Comparison of ENCODE assay signal across 9 mouse cellular contexts in the genomic region with DNA sequence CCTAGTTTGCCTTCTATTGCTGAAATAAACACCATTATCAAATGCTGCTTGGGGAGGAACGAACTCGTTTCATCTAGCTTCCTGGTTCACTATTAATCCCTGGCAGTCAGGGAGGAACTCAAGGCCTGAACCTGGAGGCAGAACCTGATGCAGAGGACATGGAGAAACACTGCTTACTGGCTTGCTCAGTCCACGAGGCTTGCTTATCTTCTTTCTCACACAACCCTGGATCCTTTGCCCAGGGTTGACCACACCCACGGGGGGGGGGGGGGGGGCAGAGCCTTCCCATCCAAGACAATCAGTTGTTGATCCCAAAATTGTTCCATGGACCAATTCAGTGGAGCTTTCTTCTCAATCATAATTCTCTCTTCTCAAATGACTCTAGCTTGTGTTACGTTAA. TPM values are rescaled to one million over a fixed set of nuclear protein-coding genes. Genes with fewer than 3 reads are reported as not detected.
DNase-seq lines count a peak whose midpoint lies in the region; ATAC-seq and TF ChIP-seq lines count a peak whose summit lies in the region.
"Had no signal": no experiment of that assay in that cellular context is flagged by ENCODE, and none has a peak within 500 bp of the region (broad histone marks: within the 10 kb centered on the region; RNA-seq: fewer than 3 reads in every experiment).

No protein-coding gene starts in this region.

- TF ChIP-seq EP300 in MEL (IDR thresholded peaks at IDR 0.05; ENCODE audit: low read depth in 1 of 2, low read length in 2 of 2), result no peak

- no peaks in the 10 kb centered on the region for H3K79me2 ChIP-seq in MEL (ENCODE audit: control insufficient read depth, insufficient read depth, low read length, poor library complexity)

- no peaks in the 10 kb centered on the region for H3K9me3 ChIP-seq in hindbrain, embryonic 13.5 days
- no peaks in the 10 kb centered on the region for H3K9me3 ChIP-seq in hindbrain, postnatal 0 days (ENCODE audit: low read length)
- no peaks in the 10 kb centered on the region for H3K9me3 ChIP-seq in MEL (replicated peaks; ENCODE audit: insufficient read depth, low read length)
- no peaks in the 10 kb centered on the region for H3K9me3 ChIP-seq in forebrain, embryonic 13.5 days (replicated peaks)
- H3K9me3 ChIP-seq in liver, embryonic 15.5 days (replicated peaks), result no peaks in the 10 kb centered on the region
- H3K9me3 ChIP-seq in kidney, embryonic 14.5 days (ENCODE audit: control insufficient read depth, low read length), result no peaks in the 10 kb centered on the region

- ATAC-seq in hindbrain, embryonic 13.5 days (ENCODE audit: low FRiP score), result 0 out of 2 replicates have a peak, but pooled peaks have one; percentile 38
- no peak; the same call in 1 of the 2 replicates for ATAC-seq in hindbrain, postnatal 0 days
- peak; percentile 23; the same call in 1 of the 2 replicates for ATAC-seq in forebrain, embryonic 13.5 days
- peak; percentile 75 for ATAC-seq in liver, embryonic 15.5 days (ENCODE audit: insufficient read depth)
- no peak for ATAC-seq in kidney, embryonic 14.5 days (ENCODE audit: low FRiP score, low TSS enrichment)

- no peaks in the 10 kb centered on the region for H3K27me3 ChIP-seq in hindbrain, embryonic 13.5 days
- H3K27me3 ChIP-seq in hindbrain, postnatal 0 days (ENCODE audit: insufficient read depth, low read length), result no peaks in the 10 kb centered on the region
- peaks cover 1 to 2% of the 10 kb centered on the region in 2 experiments; a peak in 2 of 4 replicates for H3K27me3 ChIP-seq in MEL (ENCODE audit: control insufficient read depth in 1 of 2, insufficient read depth in 2 of 2, low read length in 2 of 2)
- H3K27me3 ChIP-seq in forebrain, embryonic 13.5 days, result no peaks in the 10 kb centered on the region
- H3K27me3 ChIP-seq in liver, embryonic 15.5 days, result no peaks in the 10 kb centered on the region
- no peaks in the 10 kb centered on the region for H3K27me3 ChIP-seq in kidney, embryonic 14.5 days (ENCODE audit: control insufficient read depth, insufficient read depth, low read length)

- no peak for DNase-seq in hindbrain, postnatal 0 days (ENCODE audit: low spot score)
- peak; percentile 28 for DNase-seq in MEL (ENCODE audit: low read depth, low spot score)
- DNase-seq in right cerebral cortex, postnatal 25 days, result no peak
- no peak for DNase-seq in thymus, postnatal 14 days

- TF ChIP-seq POLR2A in MEL (IDR thresholded peaks at IDR 0.05; ENCODE audit: control insufficient read depth in 1 of 2, insufficient read depth in 1 of 2, low read depth in 1 of 2, low read length in 2 of 2, poor library complexity in 1 of 2), result no peak

- TF ChIP-seq RAD21 in MEL (IDR thresholded peaks at IDR 0.05; ENCODE audit: low read depth, low read length), result no peak

- 60% methylated on average over 5 of the region's 5 CpGs for WGBS in hindbrain, embryonic 13.5 days
- WGBS in hindbrain, postnatal 0 days, result 63% methylated on average over 5 of the region's 5 CpGs
- WGBS in forebrain, embryonic 13.5 days, result 47% methylated on average over 5 of the region's 5 CpGs
- 37% methylated on average over 5 of the region's 5 CpGs for WGBS in liver, embryonic 15.5 days (ENCODE audit: insufficient replicate concordance)
- WGBS in kidney, embryonic 14.5 days, result 49% methylated on average over 5 of the region's 5 CpGs

- H3K27ac ChIP-seq in hindbrain, embryonic 13.5 days, result no peak overlapping the region
- no peak overlapping the region for H3K27ac ChIP-seq in hindbrain, postnatal 0 days
- no peak overlapping the region for H3K27ac ChIP-seq in MEL (ENCODE audit: control insufficient read depth, low read depth, low read length)
- H3K27ac ChIP-seq in forebrain, embryonic 13.5 days, result no peak overlapping the region
- no peak overlapping the region for H3K27ac ChIP-seq in liver, embryonic 15.5 days (replicated peaks)
- no peak overlapping the region for H3K27ac ChIP-seq in kidney, embryonic 14.5 days (ENCODE audit: low read depth, low read length)

- H3K4me2 ChIP-seq in hindbrain, embryonic 13.5 days, result peak overlapping the region; percentile 42; the same call in 1 of the 2 replicates
- H3K4me2 ChIP-seq in hindbrain, postnatal 0 days (ENCODE audit: low read depth, low read length), result no peak overlapping the region
- peak overlapping the region; percentile 57; the same call in 1 of the 2 replicates for H3K4me2 ChIP-seq in forebrain, embryonic 13.5 days
- H3K4me2 ChIP-seq in liver, embryonic 15.5 days, result peak overlapping the region; percentile 64
- no peak overlapping the region; the same call in 1 of the 2 replicates for H3K4me2 ChIP-seq in kidney, embryonic 14.5 days (replicated peaks; ENCODE audit: low read depth, low read length)

- H3K4me1 ChIP-seq in hindbrain, embryonic 13.5 days (replicated peaks), result no peaks in the 10 kb centered on the region
- H3K4me1 ChIP-seq in hindbrain, postnatal 0 days (ENCODE audit: insufficient read depth, low read length), result no peaks in the 10 kb centered on the region
- no peaks in the 10 kb centered on the region for H3K4me1 ChIP-seq in MEL (ENCODE audit: control insufficient read depth in 1 of 2, insufficient read depth in 2 of 2, low read length in 2 of 2)
- H3K4me1 ChIP-seq in forebrain, embryonic 13.5 days, result no peaks in the 10 kb centered on the region
- peaks cover 23% of the 10 kb centered on the region for H3K4me1 ChIP-seq in liver, embryonic 15.5 days (replicated peaks)
- no peaks in the 10 kb centered on the region for H3K4me1 ChIP-seq in kidney, embryonic 14.5 days (ENCODE audit: control insufficient read depth, insufficient read depth, low read length)

- no peak overlapping the region; the same call in 1 of the 2 replicates for H3K9ac ChIP-seq in hindbrain, embryonic 13.5 days
- no peak overlapping the region for H3K9ac ChIP-seq in hindbrain, postnatal 0 days (replicated peaks; ENCODE audit: low read length)
- no peak overlapping the region for H3K9ac ChIP-seq in MEL (ENCODE audit: control insufficient read depth, low read depth, low read length, poor library complexity, severe bottlenecking)
- H3K9ac ChIP-seq in forebrain, embryonic 13.5 days, result no peak overlapping the region
- no peak overlapping the region for H3K9ac ChIP-seq in liver, embryonic 15.5 days
- H3K9ac ChIP-seq in kidney, embryonic 14.5 days (ENCODE audit: low read depth, low read length), result no peak overlapping the region

- TF ChIP-seq CTCF in hindbrain, postnatal 0 days (IDR thresholded peaks at IDR 0.05; ENCODE audit: low read depth), result no peak
- no peak for TF ChIP-seq CTCF in MEL (IDR thresholded peaks at IDR 0.05 in 2 of 3, conservative IDR thresholded peaks at IDR 0.05 in 1 of 3; ENCODE audit: control insufficient read depth in 1 of 3, insufficient read depth in 1 of 3, low read depth in 2 of 3, low read length in 3 of 3, poor library complexity in 1 of 3, severe bottlenecking in 1 of 3)

- H3K4me3 ChIP-seq in hindbrain, embryonic 13.5 days, result no peak overlapping the region
- H3K4me3 ChIP-seq in hindbrain, postnatal 0 days (ENCODE audit: low read length), result no peak overlapping the region
- no peak overlapping the region for H3K4me3 ChIP-seq in MEL (ENCODE audit: control insufficient read depth in 1 of 2, insufficient read depth in 1 of 2, low read depth in 2 of 2, low read length in 2 of 2)
- H3K4me3 ChIP-seq in forebrain, embryonic 13.5 days, result no peak overlapping the region
- no peak overlapping the region for H3K4me3 ChIP-seq in liver, embryonic 15.5 days (replicated peaks)
- H3K4me3 ChIP-seq in kidney, embryonic 14.5 days (ENCODE audit: low read length), result no peak overlapping the region

- H3K36me3 ChIP-seq in hindbrain, embryonic 13.5 days, result no peaks in the 10 kb centered on the region
- no peaks in the 10 kb centered on the region for H3K36me3 ChIP-seq in hindbrain, postnatal 0 days (ENCODE audit: insufficient read depth, low read length)
- no peaks in the 10 kb centered on the region for H3K36me3 ChIP-seq in MEL (ENCODE audit: control insufficient read depth in 1 of 2, insufficient read depth in 2 of 2, low read length in 2 of 2)
- H3K36me3 ChIP-seq in forebrain, embryonic 13.5 days (ENCODE audit: poor library complexity, severe bottlenecking), result no peaks in the 10 kb centered on the region
- H3K36me3 ChIP-seq in liver, embryonic 15.5 days (replicated peaks), result no peaks in the 10 kb centered on the region
- H3K36me3 ChIP-seq in kidney, embryonic 14.5 days (ENCODE audit: control insufficient read depth, insufficient read depth, low read length), result no peaks in the 10 kb centered on the region

RNA-seq across cellular contexts. Expression of a gene that starts 22.1 kb away (rescaled TPM):
- polyA plus RNA-seq in hindbrain, embryonic 13.5 days (2015; fragmentation: Nextera tagmentation; extraction: Ambion mirVana), result 0.23 and 0.34 TPM in 2 replicates
- 0.72 and 1.5 TPM in 2 replicates for total RNA-seq in hindbrain, postnatal 0 days (2014; rRNA removed)
- 0.99 and 1.3 TPM in 2 replicates for polyA plus RNA-seq in hindbrain, postnatal 0 days (2015; fragmentation: Nextera tagmentation; extraction: Ambion mirVana)
- 0.12 TPM in 1 of 2 replicates, not detected in the other for total RNA-seq in MEL (2012; rRNA removed)
- under 1 TPM in 1 of 2 experiments, not detected in 1; 0.31 TPM for polyA plus RNA-seq in MEL (2012; ENCODE audit: insufficient read depth in 1 of 2, insufficient read length in 2 of 2, low read depth in 1 of 2, low replicate concordance in 2 of 2, missing spikeins in 1 of 2)
- polyA plus RNA-seq in forebrain, embryonic 13.5 days (2015; fragmentation: Nextera tagmentation; extraction: Ambion mirVana), result 0.17 TPM in 1 of 2 replicates, not detected in the other
- 0.99 and 1.5 TPM in 2 replicates for polyA plus RNA-seq in liver, embryonic 15.5 days (2015; fragmentation: Nextera tagmentation; extraction: Ambion mirVana)
- 0.16 and 0.35 TPM in 2 replicates for polyA plus RNA-seq in kidney, embryonic 14.5 days (2014; fragmentation: Nextera tagmentation; extraction: Ambion mirVana)

RNA-seq across cellular contexts. Expression of a gene that starts 22.2 kb away (rescaled TPM):
- 0.22 and 0.39 TPM in 2 replicates for polyA plus RNA-seq in hindbrain, embryonic 13.5 days (2015; fragmentation: Nextera tagmentation; extraction: Ambion mirVana)
- 0.37 and 1.2 TPM in 2 replicates for total RNA-seq in hindbrain, postnatal 0 days (2014; rRNA removed)
- polyA plus RNA-seq in hindbrain, postnatal 0 days (2015; fragmentation: Nextera tagmentation; extraction: Ambion mirVana), result 0.16 and 0.26 TPM in 2 replicates
- not detected in 2 replicates for total RNA-seq in MEL (2012; rRNA removed)
- not detected for polyA plus RNA-seq in MEL (2012; ENCODE audit: insufficient read depth in 1 of 2, insufficient read length in 2 of 2, low read depth in 1 of 2, low replicate concordance in 2 of 2, missing spikeins in 1 of 2)
- polyA plus RNA-seq in forebrain, embryonic 13.5 days (2015; fragmentation: Nextera tagmentation; extraction: Ambion mirVana), result 0.05 and 0.08 TPM in 2 replicates
- polyA plus RNA-seq in liver, embryonic 15.5 days (2015; fragmentation: Nextera tagmentation; extraction: Ambion mirVana), result 0.07 and 0.21 TPM in 2 replicates
- 0.11 and 0.16 TPM in 2 replicates for polyA plus RNA-seq in kidney, embryonic 14.5 days (2014; fragmentation: Nextera tagmentation; extraction: Ambion mirVana)

RNA-seq across cellular contexts. Expression of a gene that starts 55.0 kb away (rescaled TPM):
- 0.14 and 0.27 TPM in 2 replicates for polyA plus RNA-seq in hindbrain, embryonic 13.5 days (2015; fragmentation: Nextera tagmentation; extraction: Ambion mirVana)
- total RNA-seq in hindbrain, postnatal 0 days (2014; rRNA removed), result 0.21 and 0.43 TPM in 2 replicates
- 0.98 and 0.99 TPM in 2 replicates for polyA plus RNA-seq in hindbrain, postnatal 0 days (2015; fragmentation: Nextera tagmentation; extraction: Ambion mirVana)
- not detected in 2 replicates for total RNA-seq in MEL (2012; rRNA removed)
- not detected for polyA plus RNA-seq in MEL (2012; ENCODE audit: insufficient read depth in 1 of 2, insufficient read length in 2 of 2, low read depth in 1 of 2, low replicate concordance in 2 of 2, missing spikeins in 1 of 2)
- not detected in 2 replicates for polyA plus RNA-seq in forebrain, embryonic 13.5 days (2015; fragmentation: Nextera tagmentation; extraction: Ambion mirVana)
- 0.28 and 0.61 TPM in 2 replicates for polyA plus RNA-seq in liver, embryonic 15.5 days (2015; fragmentation: Nextera tagmentation; extraction: Ambion mirVana)
- 0.41 TPM in 1 of 2 replicates, not detected in the other for polyA plus RNA-seq in kidney, embryonic 14.5 days (2014; fragmentation: Nextera tagmentation; extraction: Ambion mirVana)
- polyA plus RNA-seq: embryonic facial prominence, embryonic 11.5 days had no signal

Comparison
In these comparisons a context has a peak if more than half of its experiments do, and no peak if none do; other contexts are left out.
1. ATAC-seq: peak in hindbrain, embryonic 13.5 days (single experiment), forebrain, embryonic 13.5 days (single experiment) and liver, embryonic 15.5 days (single experiment); none in hindbrain, postnatal 0 days (single experiment) and kidney, embryonic 14.5 days (single experiment).
2. H3K4me2 ChIP-seq: peak in hindbrain, embryonic 13.5 days (single experiment), forebrain, embryonic 13.5 days (single experiment) and liver, embryonic 15.5 days (single experiment); none in hindbrain, postnatal 0 days (single experiment) and kidney, embryonic 14.5 days (single experiment).